Mouse (Mus musculus): ENCODE data around the gene Smagp.

Gene Smagp

DNA sequence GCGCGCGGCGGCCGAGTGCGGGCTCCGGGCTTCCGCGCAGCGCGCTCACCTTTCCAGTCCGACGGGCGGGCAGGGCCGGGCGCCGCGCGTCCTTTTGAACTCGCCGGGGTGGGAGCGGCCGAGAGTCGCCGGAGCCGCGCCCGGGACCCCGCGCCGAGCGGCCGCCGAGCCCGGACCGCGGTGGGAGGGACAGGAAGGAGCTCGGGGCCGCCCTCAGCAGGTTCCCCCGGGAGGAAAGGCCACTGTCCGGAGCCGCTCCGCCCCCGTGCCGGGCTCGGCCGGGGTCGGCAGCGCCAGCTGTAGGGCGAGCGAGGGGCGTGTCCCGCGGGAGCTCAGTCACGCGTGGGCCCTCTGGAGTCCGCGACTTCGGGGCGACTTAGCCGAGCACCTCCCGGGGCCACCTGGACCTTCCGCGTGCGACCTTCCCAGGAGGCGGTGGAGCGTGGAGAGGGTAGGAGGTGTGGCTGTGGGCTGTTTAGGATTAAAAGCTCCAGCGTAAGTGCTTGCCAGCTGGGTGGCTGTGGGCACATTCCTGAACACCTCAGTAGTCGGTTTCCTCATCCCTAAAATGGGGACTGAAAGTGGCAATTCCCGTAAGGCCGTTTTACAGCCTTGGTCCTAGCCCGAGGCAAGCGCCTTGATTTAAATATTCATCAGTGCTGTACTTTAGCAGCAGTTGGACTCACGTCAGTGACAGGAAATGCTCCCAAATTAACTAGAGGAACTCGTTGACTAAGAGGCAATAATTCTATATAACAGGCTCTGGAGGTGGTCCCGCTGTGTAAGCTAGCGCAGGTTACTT is at the start of gene Smagp:
Gene Smagp (minus strand): TSS at position 241 of the 802 bp plus-strand sequence.
- DNase-seq (ENCODE audit: low spot score) = peak; percentile 48

DNA sequence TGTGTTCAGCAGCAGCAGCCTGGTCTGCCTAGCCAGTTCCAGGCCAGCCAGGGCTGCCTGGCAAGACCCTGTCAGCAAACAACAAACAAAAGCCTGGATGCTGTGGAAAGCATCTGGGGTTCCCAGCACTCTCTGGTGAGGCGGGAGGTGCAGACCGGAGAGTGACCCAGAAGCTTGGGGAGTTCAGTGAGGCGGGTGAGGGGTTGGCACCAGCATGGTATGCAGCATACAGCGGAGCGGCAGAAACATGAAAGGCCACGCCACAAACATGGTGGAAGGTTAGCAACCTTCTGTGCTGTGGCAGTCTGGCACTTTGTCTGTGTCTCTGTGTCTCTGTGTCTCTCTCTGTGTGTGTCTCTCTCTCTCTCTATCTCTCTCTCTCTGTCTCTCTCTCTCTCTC is 49.7 kb upstream of the Smagp start:
- DNase-seq (ENCODE audit: low spot score) = no peak

DNA sequence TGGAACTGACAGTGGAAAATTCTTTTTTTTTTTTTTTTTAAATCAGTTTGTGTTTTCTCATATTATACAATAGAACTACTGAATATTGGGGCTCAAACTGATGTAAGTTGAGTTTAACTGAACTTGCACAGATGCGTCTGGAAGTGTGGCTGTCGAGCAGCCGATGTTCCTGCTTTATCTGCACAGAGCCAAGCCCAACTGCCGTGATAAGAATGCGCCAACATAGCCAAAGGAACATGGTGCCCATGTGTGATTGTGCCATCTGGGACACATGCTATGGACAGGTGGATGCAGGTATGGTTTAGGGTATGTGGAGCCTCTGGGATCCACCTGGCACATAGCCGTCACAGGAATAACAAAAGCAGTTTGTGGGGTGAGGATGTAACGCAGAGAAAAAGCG is 49.1 kb upstream of the Smagp start:
- DNase-seq (ENCODE audit: low spot score) = no peak

DNA sequence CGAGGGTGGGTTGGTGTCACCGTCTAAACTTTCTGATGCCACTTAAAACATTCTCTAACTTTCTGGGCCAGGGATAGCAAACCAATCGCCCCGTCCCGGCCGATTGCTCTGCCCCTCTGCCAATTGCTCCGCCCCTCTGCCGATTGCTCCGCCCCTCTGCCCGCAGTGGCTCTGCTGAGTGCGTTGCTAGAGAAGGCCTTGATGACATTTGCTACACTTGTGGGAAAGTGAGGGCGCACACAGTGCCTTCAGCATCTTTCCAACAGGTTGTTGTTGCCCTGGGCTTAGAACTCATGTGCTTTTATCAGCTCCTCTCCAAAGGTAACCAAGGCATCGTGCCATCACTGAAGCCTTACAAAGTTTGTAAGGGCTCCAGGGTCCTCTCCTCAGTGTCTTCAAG is 48.5 kb upstream of the Smagp start:
- DNase-seq (ENCODE audit: low spot score) = no peak

DNA sequence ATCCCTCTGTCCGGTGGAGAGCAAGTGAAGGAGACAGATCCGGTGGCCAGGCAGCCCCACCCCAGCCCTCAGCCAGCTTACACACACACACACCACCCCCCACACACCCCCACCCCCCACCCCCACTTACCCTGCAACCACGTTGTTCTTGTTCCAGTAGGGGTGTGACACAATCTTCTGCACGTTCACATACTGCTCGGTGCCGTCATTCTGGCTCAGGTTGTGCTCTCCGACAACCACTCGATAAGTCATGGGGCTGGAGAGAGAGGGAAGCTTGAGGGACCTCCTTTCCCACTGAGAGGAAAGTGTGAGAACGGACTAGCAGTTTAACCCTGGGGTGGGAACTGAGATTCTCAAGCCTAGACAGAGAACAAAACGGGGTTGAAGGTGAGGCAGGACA is 47.7 kb upstream of the Smagp start:
- DNase-seq (ENCODE audit: low spot score) = no peak

DNA sequence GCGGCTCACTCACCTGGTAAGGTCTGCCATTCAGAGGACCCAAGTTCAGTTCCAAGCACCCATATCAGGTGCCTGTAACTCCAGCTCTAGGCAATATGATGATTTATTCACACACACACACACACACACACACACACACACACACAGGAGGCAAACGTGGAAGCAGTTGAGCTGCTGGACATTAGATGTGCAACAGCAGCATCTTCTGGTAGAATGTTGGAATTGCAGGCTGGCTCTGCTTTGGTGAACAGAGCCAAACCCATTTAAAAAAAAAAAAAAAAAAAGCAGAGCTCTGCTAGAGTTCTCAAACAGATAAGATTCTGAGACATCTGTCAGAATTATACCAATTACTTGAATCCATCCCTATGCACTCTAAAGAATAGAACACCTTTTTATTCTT is 46.3 kb upstream of the Smagp start:
- DNase-seq (ENCODE audit: low spot score) = peak; percentile 60

DNA sequence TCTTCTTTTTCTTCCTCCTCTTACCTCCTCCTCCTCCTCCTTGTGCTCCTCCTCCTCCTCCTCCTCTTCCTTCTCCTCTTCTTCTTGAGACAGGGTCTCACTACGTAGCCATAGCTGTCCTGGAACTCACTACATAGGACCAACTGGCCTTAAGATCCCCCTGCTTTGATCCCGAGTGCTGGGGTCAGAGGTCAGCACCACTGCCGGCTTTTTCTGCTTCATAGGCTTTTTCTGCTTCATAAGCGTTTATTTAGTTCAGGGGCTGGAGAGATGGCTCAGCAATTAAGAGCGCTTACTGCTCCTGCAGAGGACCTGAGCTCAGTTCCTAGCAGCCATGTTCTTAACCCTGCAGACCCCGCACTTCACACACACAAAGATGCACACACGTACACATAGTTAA is 45.0 kb upstream of the Smagp start:
- no peak for DNase-seq (ENCODE audit: low spot score)

DNA sequence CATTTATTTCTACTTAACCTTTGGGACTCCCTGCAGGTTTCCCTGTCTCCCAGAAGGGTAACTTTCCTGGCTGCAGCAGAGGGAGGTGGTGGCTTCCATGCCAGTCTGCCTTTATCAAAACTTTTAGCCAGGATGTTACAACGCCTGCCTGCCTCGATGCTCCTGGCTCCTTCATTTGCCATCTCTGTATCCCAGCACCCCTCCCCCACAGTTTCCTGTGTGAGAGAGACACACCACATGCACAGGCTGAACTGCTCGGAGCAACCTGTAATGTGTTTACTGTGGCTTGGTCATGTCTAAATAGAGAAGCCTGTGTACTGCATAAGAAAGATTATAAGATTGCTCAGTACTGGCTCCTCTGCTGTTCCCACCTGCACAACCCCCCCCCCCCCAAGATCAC is 43.6 kb upstream of the Smagp start:
- no peak for DNase-seq (ENCODE audit: low spot score)

DNA sequence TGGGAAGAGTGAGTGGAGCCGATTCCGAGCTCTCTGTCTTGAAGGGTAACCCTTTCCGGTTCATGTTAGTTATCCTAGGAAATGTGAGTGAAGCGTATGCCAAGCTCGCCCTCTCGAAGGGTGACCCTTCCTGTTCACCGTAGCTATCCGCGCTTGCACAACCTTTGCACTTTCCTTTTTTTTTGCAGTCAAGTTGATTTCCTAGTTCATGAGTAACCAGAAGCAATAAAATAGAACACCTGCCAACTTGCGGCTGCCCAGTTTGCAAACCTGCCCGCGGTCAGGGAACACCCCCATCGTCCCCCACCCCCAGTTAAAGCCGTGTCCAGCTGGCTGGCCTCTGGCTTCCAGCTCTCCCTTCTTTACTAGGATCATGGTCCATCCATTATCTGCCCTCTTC is 42.3 kb upstream of the Smagp start:
- no peak for DNase-seq (ENCODE audit: low spot score)

DNA sequence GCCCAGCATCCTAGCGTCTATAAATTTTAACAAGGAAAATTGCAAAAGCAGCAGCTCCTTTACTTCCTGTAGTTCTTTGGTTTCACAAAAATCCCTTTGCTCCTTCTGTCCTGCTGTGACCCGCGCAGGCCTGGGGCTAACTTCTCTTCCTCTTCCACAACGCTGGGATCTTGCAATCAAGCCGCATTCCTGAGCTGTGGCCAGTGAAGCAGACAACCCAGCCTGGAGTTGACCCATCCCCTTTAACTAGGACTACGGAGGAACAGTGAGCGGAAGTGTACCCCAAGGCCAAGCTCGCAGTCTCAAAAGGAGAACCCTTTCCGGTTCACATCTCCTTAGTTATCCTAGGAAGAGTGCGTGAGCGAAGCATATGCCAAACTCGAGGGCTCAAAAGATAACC is 41.8 kb upstream of the Smagp start:
- DNase-seq (ENCODE audit: low spot score) = no peak

DNA sequence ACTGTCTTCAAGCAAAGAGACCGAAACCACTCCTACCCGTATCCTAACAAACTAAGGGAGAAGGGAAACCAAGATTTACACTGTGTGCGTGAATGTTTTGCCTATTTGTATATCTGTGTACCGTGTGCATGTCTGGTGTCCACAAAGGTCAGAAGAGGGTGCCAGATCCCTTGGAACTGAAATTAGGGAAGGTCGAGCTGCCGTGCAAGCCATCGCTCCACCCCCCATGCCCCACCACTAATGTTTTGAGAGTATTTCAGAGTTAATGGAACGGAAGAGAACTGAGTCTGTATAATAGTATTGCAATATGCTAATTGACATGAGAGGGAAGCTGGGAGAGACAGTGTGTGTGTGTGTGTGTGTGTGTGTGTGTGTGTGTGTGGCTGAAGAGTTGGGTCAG is 40.9 kb upstream of the Smagp start:
- DNase-seq (ENCODE audit: low spot score) = no peak

DNA sequence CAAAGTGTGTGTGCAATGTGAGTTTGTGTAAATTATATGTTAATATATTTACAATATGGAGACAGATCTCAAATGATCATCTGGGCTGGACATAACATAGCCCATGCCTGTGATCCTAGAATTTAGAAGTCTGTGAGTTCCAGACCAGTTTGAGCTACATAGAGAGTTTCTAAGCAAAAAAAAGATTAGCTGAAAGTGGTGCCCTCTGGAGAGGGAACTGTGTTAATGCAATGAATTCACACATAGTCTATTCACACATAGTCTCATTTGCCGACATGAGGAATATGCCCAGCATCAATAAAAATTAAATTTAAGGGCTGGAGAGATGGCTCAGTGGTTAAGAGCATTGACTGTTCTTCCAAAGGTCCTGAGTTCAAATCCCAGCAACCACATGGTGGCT is 39.8 kb upstream of the Smagp start:
- DNase-seq (ENCODE audit: low spot score) = no peak

DNA sequence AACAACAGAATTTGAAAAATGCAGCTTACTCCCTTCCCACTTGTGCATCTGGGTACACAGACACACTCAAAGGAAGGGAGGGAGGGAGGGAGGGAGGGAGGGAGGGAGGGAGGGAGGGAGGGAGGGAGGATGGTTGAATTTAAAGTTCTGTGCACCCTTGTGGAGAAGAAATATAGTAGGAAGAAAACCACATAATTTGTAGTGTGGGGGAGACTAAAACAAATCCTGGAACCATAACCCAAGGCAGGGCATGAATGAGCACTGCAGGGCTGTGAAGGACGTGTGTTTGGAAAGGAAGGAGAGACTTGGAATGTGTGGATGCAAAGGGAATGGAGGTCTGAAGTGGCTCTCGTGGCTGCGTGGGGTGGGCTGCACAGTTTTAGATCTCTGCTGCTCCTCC is 38.7 kb upstream of the Smagp start:
- no peak for DNase-seq (ENCODE audit: low spot score)

DNA sequence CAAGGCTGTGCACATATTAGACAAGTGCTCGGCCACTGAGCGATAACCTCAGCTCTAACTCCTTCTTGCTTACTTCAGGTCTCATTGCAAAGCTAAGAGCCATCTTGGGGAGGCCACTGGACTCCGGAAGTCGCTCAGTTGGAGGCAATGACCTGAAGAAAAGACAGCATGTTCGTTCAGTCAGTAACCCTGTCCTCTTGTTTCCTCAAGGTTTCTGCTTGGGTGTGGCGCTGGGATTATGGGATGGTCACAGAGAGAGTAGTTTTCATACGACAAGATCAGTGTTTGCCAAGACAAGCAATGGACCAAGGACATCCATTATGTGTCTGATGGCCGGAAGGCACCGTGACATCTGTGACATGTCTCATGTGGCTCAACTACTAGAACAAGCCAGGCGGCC is 37.8 kb upstream of the Smagp start:
- DNase-seq (ENCODE audit: low spot score) = no peak

DNA sequence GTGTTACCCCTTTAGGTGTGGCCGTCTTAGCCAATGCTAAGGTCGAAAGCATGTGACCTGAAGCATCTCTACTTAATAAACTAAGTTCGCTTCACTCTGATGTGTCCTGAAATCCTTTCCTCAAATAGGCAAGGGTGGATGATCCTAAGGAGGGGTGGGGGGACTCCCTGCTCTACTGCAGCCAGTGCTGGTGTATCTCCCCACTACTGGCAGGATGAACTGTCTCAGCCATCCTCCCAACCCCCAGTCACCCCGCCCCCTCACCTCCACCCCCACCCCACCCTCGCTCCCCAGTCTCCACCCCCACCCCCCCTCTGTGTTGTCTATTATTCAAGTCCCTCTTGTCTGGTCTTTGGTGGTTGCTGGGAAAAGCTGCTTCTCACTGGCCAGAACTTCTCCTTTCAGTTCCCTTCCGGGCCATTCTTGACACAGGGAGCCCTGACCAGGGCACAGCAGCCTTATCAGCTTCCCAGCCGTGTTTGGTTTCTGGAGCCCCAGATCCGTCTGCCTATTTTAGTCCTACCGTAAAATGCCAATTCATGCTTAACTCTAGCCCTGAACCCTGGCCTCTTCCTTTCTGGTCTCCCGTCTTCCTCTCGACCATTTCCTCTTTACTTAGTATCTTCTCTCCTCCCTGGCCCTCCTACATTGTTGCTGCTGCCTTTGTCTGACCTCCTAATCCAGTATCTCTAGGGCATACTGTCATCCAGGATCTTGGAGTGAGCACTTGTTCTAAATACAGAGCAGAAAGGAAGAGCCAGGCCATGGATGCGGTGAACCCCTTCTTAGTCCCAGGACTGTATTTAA is 37.0 kb upstream of the Smagp start:
- DNase-seq (ENCODE audit: low spot score) = no peak

DNA sequence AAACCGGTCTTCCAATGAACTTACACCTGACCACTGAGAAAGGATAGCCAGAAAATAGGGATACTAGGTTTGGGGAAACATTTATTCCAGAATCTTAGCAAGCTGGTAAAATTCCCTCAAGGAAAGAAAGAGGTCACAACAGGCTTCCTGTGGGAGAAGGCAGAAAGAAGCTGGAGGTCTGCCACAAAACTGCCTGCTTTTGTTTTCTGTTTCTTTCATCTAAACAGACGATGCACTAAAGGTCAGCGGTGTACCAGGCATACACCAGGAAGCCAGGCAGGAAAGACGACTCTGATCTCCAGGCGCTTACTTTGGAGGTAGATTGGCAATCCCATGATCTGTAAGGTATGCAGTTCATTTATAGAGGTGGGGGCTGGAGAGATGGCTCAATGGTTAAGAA is 34.1 kb upstream of the Smagp start:
- no peak for DNase-seq (ENCODE audit: low spot score)

DNA sequence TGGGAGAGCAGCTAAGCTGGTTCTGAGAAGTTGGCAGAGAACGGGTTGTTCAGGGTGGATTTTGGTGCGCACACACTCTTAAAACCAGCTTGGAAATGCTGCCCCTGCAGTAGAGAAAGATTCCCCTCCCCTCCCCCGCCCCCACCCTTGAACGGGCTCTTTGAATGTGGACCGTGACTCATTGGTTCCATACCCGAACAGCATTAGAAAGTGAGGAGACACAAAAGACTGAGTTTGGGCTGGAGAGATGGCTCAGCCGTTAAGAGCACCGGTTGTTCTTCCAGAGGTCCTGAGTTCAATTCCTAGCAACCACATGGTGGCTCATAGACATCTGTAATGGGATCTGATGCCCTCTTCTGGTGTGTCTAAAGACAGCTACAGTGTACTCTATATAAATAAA is 33.3 kb upstream of the Smagp start:
- DNase-seq (ENCODE audit: low spot score) = no peak

DNA sequence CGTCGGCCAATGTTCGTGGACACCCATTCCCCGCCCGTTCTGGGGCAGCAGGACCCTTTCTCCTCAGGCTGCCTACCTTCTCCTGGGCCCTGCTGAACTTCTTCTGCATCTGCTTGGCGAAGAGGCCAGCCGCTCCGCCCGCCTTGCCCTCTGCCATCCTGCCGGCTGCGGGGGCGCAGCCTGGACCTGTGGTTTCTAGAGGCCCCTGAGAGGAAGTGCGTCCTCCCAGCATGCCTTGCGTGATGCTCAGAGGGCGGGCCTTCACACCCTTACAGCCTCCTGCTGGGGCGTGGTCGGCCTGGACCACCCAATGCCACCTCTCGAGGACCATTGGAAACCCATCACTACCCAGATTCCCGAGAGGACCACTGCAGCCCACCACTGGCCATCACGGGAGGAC is 32.6 kb upstream of the Smagp start, which contains the start of gene Bin2:
Gene Bin2 (minus strand): TSS at position 217 of the 400 bp plus-strand sequence.
- DNase-seq (ENCODE audit: low spot score) = no peak

DNA sequence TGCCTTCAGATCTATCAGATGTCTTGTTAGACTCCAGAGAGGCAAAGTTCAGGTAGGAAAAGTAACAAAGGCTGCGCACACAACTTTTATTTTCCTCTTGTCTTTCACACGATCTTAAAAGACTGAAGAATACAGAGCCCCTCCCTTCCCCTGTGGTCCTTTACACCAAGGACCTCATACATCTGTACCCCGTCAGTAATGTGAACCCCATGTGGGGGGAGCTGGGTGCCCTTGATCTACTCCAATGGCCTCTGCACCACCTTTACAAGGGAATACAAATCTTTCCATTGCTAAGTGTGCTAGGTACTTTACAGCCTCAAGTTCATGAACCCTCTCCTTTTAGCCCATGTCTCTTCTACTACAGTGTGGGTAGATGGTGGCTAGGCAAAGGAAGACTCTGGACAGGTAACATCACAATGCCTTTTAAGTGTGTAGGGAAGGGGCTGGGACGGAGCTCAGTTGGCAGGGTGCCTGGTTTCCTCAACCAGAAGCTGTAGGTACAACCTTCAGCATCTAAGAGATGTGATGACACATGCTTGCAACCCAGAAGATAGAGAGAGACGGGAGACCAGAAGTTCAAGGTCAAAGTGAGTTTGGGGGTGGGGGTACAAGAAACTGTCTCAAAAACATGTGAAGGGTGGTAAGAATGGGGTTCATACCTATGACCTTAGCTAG is 31.3 kb upstream of the Smagp start:
- DNase-seq (ENCODE audit: low spot score) = no peak

DNA sequence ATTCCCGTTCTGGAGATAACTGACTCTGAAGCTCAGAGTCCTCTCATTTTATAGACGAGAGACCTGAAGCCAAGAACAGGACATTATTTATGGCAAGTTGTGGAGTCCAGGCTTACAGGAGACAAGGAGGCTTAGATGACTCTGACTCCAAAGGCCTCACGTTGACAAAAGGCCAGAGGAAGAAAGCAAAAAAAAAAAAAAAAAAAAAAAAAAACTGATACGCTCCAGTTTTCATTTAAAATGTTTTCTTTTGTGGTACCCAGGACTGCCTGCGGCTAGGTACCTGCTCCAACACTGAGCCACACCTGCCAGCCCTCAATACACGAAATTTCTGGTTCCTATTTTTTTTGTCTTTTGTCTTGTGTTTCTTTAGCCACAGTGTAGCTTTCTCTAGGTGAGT is 30.7 kb upstream of the Smagp start:
- no peak for DNase-seq (ENCODE audit: low spot score)

DNA sequence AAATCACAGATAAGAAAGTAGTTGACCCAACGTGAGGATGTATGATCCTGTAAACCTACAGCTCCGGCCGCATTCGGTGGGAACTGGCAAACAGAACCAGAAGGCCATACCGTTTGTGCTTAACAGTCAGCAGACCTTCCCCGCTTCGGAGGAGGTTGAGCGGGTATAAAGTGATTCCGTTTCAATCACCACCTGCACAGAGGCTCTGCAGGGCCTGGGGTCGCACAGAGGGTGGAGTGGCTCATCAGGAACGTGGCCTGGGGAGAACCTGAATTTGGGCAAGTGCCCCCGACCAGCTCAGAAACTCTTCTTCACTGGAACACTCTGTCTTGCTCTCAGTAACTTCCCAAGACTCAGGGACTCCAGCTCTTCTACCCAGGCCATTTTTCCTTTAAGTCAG is 30.1 kb upstream of the Smagp start:
- no peak for DNase-seq (ENCODE audit: low spot score)

DNA sequence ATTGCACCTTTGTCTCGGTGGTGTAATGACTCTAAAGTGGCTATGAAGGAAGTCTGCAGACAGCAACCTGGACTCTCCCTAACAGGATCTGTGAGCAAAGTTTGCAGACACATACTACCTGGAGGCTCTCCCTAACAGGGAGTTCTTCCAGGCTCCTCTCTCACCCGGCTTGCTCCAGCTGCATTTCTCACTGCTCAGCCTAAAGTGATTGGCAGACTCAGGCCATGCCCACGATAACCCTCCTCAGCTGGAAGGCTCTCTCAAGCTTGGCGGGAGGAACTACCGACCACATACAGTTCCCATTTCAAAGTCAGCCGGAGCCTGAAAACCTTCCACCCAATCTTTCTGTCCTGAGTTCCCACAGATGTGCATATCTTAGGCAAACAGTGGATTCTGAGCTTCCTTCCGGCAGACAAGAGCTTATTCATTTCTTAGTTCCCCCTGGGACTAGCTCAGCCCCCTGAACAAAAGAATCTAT is 29.5 kb upstream of the Smagp start:
- DNase-seq (ENCODE audit: low spot score) = no peak

Data from ovary, postnatal 36 days (tissue).